Mouse (Mus musculus) cerebellum, postnatal 25 days (tissue): ENCODE results near the gene Grik2.

Source experiments
- DNase-seq, 2 experiments: peaks; one replicate each; pipeline ENCODE4 v3.0.0; 2021; ENCODE audit warnings: mixed read lengths in 2 of 2

The Grik2 gene

GRCm38 (mm10) chr10:49788381-49788906, at the start of gene Grik2:
Gene Grik2, minus strand, starts transcription at chr10:49788766.
- peak; percentile 94 to 95 for DNase-seq

DNA sequence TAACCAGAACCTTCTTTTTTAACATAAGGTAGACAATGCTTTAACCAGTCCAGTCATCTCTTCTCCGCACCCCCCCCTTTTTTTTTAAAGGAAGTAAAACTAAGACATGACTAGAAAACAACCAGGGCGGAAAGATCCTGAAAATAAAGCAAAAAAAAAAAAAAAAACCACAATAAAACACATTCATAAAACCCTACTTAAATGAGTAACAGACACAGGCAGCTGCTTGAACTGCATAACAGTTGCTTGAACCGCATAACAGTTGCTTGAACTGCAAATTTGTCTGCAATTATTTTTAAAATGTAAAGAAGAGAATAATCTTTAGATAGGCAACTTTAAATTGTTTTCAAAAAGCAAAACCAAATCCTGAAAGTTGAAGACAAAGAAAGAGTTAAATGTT, 45.8 kb upstream of the Grik2 start:
- DNase-seq = no peak

DNA sequence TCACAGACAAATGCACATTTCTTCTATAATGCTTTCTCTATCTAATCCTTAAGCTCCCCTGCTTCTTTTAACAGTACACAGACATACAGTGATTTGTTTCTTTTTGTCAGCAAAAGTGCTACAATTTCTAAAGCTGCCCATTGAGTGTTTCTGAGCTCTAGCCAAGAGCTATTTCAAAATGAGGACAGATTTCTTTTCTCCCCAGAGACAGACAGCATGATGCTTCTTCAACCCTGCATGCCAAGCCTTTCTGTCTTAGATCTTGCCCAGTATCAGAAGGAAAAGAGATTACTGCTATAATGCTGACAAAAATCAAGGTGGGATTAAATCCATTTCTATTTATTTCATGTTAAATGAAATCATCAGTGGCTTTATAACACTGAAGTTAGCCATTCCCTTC, 18.7 kb upstream of the Grik2 start:
- DNase-seq = peak in 1 of 2 experiments; percentile 29

DNA sequence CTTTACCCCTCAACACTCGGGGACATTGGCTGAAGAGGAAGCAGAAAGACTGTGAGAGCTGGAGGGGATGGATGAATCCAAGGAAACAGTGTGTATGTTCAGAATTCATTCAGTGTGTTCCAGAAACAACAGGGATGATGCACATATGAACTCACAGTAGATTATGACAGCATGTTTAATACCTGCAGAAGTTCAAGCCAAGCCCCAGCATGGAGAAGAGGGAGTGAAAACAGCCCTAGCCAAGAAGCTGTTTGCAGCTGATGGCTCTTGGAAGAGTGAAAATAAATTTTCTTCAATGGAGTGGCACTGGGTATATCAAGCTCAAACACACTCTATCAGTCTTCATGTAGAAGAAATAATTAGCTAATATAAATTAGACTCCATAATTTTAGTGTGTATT, 12.4 kb upstream of the Grik2 start:
- DNase-seq = no peak

- no peak for DNase-seq
Measured at GRCm38 (mm10) chr10:49794129-49794528, 5.6 kb upstream of the Grik2 start.

- DNase-seq = peak; percentile 29
Measured at GRCm38 (mm10) chr10:49790326-49790725, 1.8 kb upstream of the Grik2 start.

DNA sequence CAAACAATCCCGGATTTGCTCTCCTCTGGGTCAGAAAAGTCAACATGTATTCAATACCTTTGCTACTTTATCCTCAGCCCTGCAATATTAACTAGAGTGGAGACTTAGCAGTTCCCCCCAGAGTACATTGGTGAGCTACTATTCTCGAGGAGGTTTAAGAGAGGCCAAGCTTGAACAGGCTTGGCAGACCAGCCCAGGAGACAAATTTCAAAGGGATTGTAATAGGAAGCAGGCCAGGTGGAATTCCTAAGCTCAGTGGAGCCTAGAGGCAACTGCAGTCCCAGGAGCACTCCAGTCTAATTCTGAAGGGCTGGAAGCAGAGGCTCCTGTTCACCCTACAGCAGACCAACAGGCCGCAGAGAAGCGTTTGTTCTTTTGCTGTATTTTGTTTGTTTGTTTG, 1.1 kb upstream of the Grik2 start:
- DNase-seq = peak; percentile 57 to 62

GRCm38 (mm10) chr10:49788914-49789313, 348 bp upstream of the Grik2 start:
- no peak for DNase-seq

DNA sequence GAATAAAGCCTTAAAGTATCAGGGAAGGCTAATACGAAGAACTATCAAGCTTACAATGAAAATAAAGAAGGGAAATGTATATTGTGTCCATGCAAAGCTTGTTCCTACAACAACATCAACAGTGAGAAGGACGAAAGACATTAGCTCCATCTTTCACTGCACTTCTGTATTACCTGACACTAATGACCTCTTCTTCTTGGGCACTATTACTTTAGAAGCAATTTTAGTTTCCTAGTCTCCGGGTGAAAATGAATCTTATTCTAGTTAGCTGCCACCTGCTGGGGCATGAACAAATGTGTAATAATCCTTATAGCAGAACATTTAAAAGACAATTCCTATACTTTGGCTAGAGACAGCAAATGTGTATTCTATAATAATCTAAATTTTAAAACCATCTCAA, 1.9 kb downstream of the Grik2 start:
- DNase-seq = peak in 1 of 2 experiments; percentile 31

DNA sequence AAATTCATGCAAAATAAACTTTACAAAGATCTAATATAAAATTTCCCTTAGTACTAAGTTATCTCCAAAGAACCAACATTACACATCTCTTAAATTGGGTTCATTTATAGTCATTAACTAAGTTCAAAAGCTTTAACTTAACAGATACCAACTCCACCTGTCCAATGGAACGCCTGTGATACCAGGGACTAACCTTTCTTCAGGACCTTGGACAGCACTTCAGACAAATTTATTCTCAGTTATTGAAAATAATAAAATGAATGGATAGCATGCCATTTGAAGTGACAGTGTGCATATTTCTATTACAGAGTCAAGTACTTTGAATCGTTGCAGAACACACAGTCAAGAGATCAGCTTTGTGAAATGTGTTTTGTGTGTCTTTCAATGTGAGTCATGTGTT, 3.1 kb downstream of the Grik2 start:
- DNase-seq = no peak

DNA sequence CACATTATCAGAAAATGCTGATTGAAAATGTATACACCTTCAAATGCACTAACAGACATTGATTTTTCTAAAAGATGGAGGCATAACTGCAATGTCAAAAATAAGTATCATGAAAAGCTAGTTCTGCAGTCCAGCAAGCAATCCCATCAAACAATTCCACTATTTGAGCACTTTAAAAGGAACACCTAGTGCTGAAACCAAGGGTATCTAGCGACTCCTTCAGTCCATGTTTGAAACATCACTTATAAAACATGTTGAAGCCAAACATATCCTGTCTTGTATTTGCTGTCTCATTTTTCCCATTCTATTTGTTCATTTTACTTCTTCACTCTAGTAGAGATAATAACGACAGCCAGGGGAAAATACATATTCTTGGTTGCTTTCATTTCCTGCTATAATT, 3.7 kb downstream of the Grik2 start:
- peak in 1 of 2 experiments; percentile 42 for DNase-seq

- peak; percentile 67 to 77 for DNase-seq
Measured at GRCm38 (mm10) chr10:49782741-49783691, 5.5 kb downstream of the Grik2 start.

DNA sequence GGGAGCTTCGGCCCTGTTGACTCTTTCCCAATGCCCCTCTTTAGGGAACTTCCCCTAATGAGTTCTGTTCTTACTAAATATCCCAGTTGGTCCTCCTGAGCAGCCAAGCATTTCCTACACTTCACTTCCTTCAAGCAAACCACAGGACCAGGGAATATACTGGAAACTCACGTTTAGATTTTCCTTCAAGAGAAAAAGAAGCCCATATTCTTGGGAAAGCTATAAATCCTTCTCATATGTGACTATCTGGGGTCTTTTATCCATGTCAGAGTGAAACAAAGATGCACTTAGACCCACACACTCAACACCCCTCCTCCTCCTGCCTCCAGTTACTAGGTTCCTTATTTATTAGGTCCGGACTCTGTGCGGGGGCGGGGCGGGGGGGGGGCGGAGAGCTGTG, 6.5 kb downstream of the Grik2 start:
- peak in 1 of 2 experiments; percentile 20 for DNase-seq

GRCm38 (mm10) chr10:49780430-49780829, 8.1 kb downstream of the Grik2 start:
- peak; percentile 56 to 70 for DNase-seq

DNA sequence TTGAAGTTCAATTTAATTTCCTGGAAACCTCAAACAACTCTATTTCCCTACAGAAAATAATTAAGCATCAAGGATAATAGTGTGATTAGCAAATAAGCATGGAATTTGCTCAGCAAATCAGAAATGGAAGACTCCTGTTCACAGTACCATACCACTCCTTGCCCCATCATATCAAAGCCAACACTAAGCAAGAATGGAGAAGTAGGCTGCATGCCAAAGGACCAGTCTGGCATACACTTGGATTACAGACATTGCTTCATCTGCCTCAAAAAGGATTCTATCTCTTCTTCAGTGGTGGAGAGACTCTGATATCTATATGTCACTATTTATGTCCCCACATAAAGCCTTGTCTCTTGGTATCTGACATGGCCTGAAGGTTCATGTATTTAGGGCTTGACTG, 19.7 kb downstream of the Grik2 start:
- DNase-seq = peak in 1 of 2 experiments; percentile 62

DNA sequence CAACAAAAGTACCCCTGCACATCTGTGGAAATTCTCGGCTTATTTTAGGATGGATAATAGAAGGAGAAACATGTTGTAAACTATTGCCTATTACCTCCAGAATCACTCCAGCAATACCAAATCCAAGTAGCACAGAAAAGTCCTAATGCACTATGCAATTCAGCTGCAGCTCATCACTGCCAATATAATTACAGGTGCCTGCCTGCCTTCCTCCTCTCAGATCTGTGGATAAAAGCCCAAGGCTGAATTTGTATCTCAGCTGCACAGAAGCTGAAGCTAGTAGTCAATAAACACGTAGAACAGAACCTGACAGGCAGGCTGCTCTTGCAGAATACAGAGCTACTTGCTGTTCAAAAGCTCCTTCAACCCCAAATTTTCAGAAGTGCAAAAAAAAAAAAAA, 21.0 kb downstream of the Grik2 start:
- DNase-seq = no peak

GRCm38 (mm10) chr10:49762607-49763006, 26.0 kb downstream of the Grik2 start:
- DNase-seq = no peak

- no peak for DNase-seq
Measured at GRCm38 (mm10) chr10:49751769-49752168, 36.8 kb downstream of the Grik2 start.

- DNase-seq = no peak
Measured at GRCm38 (mm10) chr10:49731841-49732240, 56.7 kb downstream of the Grik2 start.

- DNase-seq = no peak
Measured at GRCm38 (mm10) chr10:49723706-49724105, 64.9 kb downstream of the Grik2 start.

- DNase-seq = no peak
Measured at GRCm38 (mm10) chr10:49716856-49717255, 71.7 kb downstream of the Grik2 start.

DNA sequence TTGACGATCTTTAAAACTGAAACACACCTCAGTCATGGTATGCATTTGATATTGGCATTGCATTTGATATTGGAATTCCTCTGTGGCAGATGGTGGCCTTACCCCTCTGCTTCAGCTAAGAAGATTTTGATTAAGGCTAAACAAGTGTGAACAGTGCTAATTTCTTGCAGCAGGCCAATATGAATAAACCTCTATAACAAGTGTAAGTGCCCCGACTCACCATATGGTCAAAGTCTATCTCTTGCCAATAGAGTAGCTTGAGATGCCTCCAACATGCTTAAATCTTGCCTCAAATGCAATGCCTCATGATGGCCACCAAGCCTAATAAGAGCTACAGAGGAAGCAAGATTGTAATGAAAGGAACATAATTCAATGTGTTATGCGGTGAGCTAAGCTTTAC, 78.8 kb downstream of the Grik2 start:
- peak in 1 of 2 experiments; percentile 47 for DNase-seq

- peak in 1 of 2 experiments; percentile 36 for DNase-seq
Measured at GRCm38 (mm10) chr10:49704446-49704845, 84.1 kb downstream of the Grik2 start.

- peak in 1 of 2 experiments; percentile 44 for DNase-seq
Measured at GRCm38 (mm10) chr10:49652320-49652719, 136.2 kb downstream of the Grik2 start.
